Comparison of ENCODE assay signal across 8 mouse cellular contexts in the genomic region with DNA sequence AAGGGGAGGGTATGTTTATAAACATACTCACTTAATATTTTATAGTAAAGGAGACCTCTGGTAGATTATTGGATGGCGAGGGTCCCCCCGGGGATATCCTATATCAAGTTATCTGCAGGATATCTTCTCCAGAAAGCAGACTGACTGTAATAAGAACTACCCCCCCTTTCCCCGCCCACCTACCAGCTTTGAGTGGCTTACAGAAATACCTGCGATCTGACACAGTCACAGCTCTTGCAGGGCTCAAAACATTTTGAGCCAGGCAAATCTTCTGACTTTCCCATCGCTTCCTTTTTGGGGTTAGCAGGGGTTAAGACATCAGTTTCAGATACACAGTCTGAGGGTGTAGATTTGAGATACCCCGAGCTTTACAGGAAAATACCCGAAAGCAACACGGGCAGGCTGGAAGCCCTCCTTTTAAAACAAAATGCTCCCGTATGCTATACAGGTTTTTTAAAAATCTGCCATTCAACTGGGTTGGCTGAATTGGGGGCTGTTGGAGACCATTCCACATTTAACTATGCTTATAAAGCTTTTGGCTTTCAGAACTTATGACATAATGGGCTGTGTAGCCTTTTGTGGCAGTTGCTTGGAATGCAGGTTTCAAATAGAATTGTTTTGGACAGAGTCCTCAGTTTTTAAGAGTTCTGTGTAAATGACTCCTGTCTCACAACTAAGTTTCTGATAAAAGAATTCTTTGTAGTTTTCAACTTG. TPM values are rescaled to one million over a fixed set of nuclear protein-coding genes. Genes with fewer than 3 reads are reported as not detected.
A peak's percentile ranks its signal among the peaks of the same experiment; 100 is the strongest.
DNase-seq lines count a peak whose midpoint lies in the region; ATAC-seq lines count a peak whose summit lies in the region.

No protein-coding gene starts in this region.

- no peak for ATAC-seq in forebrain, embryonic 12.5 days (ENCODE audit: low FRiP score)
- no peak for ATAC-seq in limb, embryonic 13.5 days (ENCODE audit: low FRiP score, low read depth)
- ATAC-seq in neural tube, embryonic 13.5 days (ENCODE audit: low read depth) = no peak
- ATAC-seq in monocyte, adult 5-6 weeks (replicated peaks; ENCODE audit: insufficient number of reproducible peaks, low FRiP score, low TSS enrichment, poor library complexity, severe bottlenecking) = no peak

- no peak overlapping the region for H3K27ac ChIP-seq in forebrain, embryonic 12.5 days
- peak overlapping the region; percentile 99 for H3K27ac ChIP-seq in limb, embryonic 13.5 days
- peak overlapping the region; percentile 20; the same call in 1 of the 2 replicates for H3K27ac ChIP-seq in neural tube, embryonic 13.5 days (replicated peaks)

- 19% methylated on average over 9 of the region's 9 CpGs for WGBS in forebrain, embryonic 12.5 days
- 2% methylated on average over 9 of the region's 9 CpGs for WGBS in limb, embryonic 13.5 days
- 19% methylated on average over 9 of the region's 9 CpGs for WGBS in neural tube, embryonic 13.5 days

- H3K9me3 ChIP-seq in forebrain, embryonic 12.5 days = no peaks in the 10 kb centered on the region
- no peaks in the 10 kb centered on the region for H3K9me3 ChIP-seq in limb, embryonic 13.5 days
- H3K9me3 ChIP-seq in neural tube, embryonic 13.5 days = no peaks in the 10 kb centered on the region

- H3K9ac ChIP-seq in forebrain, embryonic 12.5 days = no peak overlapping the region
- peak overlapping the region; percentile 98 for H3K9ac ChIP-seq in limb, embryonic 13.5 days
- H3K9ac ChIP-seq in neural tube, embryonic 13.5 days = peak overlapping the region; percentile 78

- peak; percentile 20 for DNase-seq in adrenal gland, postnatal 10 days
- no peak for DNase-seq in adrenal gland, adult 18-20 months (ENCODE audit: low spot score in 2 of 2)
- DNase-seq in 3T3-L1 (ENCODE audit: low read depth, low spot score) = peak; percentile 73
- no peak for DNase-seq in spleen, postnatal 10 days (ENCODE audit: low spot score in 2 of 2)

- H3K4me2 ChIP-seq in forebrain, embryonic 12.5 days = peak overlapping the region; percentile 68
- peak overlapping the region; percentile 75 for H3K4me2 ChIP-seq in limb, embryonic 13.5 days (replicated peaks)
- peak overlapping the region; percentile 77 for H3K4me2 ChIP-seq in neural tube, embryonic 13.5 days

- H3K27me3 ChIP-seq in forebrain, embryonic 12.5 days = 0 out of 2 replicates have a peak, but pooled peaks cover 4% of the 10 kb centered on the region
- no peaks in the 10 kb centered on the region for H3K27me3 ChIP-seq in limb, embryonic 13.5 days
- no peaks in the 10 kb centered on the region for H3K27me3 ChIP-seq in neural tube, embryonic 13.5 days

- no peaks in the 10 kb centered on the region for H3K36me3 ChIP-seq in forebrain, embryonic 12.5 days (replicated peaks)
- no peaks in the 10 kb centered on the region for H3K36me3 ChIP-seq in limb, embryonic 13.5 days
- no peaks in the 10 kb centered on the region for H3K36me3 ChIP-seq in neural tube, embryonic 13.5 days

- H3K4me3 ChIP-seq in forebrain, embryonic 12.5 days (replicated peaks) = peak overlapping the region; percentile 65
- peak overlapping the region; percentile 87 for H3K4me3 ChIP-seq in limb, embryonic 13.5 days
- H3K4me3 ChIP-seq in neural tube, embryonic 13.5 days = peak overlapping the region; percentile 61

- peaks cover 28% of the 10 kb centered on the region for H3K4me1 ChIP-seq in forebrain, embryonic 12.5 days
- H3K4me1 ChIP-seq in limb, embryonic 13.5 days = peaks cover 58% of the 10 kb centered on the region
- H3K4me1 ChIP-seq in neural tube, embryonic 13.5 days (replicated peaks) = peaks cover 56% of the 10 kb centered on the region

RNA-seq across cellular contexts. Expression of a gene that starts 2.0 kb away (rescaled TPM):
- 10 to 100 TPM; 32.0 to 38.6 TPM for total RNA-seq in adrenal gland, postnatal 10 days (2021)
- 100 to 1,000 TPM in 1 of 2 experiments, 10 to 100 TPM in 1; 70.4 to 124 TPM for total RNA-seq in adrenal gland, adult 18-20 months (2021)
- 14.7 and 15.6 TPM in 2 replicates for polyA plus RNA-seq in forebrain, embryonic 12.5 days (2016; fragmentation: Nextera tagmentation; extraction: Ambion mirVana)
- polyA plus RNA-seq in limb, embryonic 13.5 days (2015; fragmentation: Nextera tagmentation; extraction: Ambion mirVana) = 60.7 and 68.6 TPM in 2 replicates
- 12.7 and 15.6 TPM in 2 replicates for polyA plus RNA-seq in neural tube, embryonic 13.5 days (2015; fragmentation: Nextera tagmentation; extraction: Ambion mirVana)
- total RNA-seq in monocyte, adult 5-6 weeks (2017) = 1.8 to 6.5 TPM (median 5.8 TPM) in 3 replicates

Comparison
In these comparisons a context has a peak if more than half of its experiments do, and no peak if none do; other contexts are left out.
1. DNase-seq: peak in adrenal gland, postnatal 10 days (single experiment) and 3T3-L1 (single experiment); none in adrenal gland, adult 18-20 months (0 of 2) and spleen, postnatal 10 days (0 of 2).
2. Peak in every context shown above with its lines, with median percentiles within 50 percentile points of each other: H3K4me2 ChIP-seq and H3K4me3 ChIP-seq.